Comparison of ENCODE assay signal across 25 mouse cellular contexts in the genomic region with DNA sequence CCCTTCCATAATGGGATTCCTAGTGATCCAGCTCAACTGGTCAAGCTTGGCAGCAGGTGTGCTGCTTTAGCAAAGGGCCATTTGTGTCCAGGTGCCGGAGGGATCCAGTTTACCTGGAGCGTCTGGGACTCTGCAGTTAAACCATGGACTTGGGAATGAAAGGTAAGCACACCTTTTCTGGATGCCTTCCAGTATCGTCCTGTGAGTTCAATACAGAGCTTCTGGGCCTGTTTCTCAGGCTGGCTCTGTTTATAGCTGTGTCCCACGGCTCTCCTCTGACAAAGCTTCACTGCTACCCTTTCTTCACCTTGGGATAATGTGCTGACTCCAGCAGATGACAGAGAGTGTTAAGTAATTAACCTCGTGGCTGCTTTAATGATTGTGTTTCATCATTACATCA. TPM values are rescaled to one million over a fixed set of nuclear protein-coding genes. Genes with fewer than 3 reads are reported as not detected.
DNase-seq lines count a peak whose midpoint lies in the region; ATAC-seq and TF ChIP-seq lines count a peak whose summit lies in the region.
"Had no signal": no experiment of that assay in that cellular context is flagged by ENCODE, and none has a peak within 500 bp of the region (broad histone marks: within the 10 kb centered on the region; RNA-seq: fewer than 3 reads in every experiment).

No protein-coding gene starts in this region.

- no peak overlapping the region for H3K9ac ChIP-seq in intestine, embryonic 16.5 days (ENCODE audit: low read depth, low read length)
- H3K9ac ChIP-seq in intestine, embryonic 15.5 days: no peak overlapping the region
- no peak overlapping the region for H3K9ac ChIP-seq in liver, postnatal 0 days (replicated peaks)
- no peak overlapping the region for H3K9ac ChIP-seq in liver, embryonic 11.5 days (ENCODE audit: low read depth, low read length)
- no peak overlapping the region for H3K9ac ChIP-seq in stomach, postnatal 0 days (ENCODE audit: low read length)
- H3K9ac ChIP-seq: heart, embryonic 13.5 days; hindbrain, embryonic 14.5 days; liver, embryonic 15.5 days; midbrain, embryonic 13.5 days had no signal

- DNase-seq in liver, postnatal 0 days: peak; percentile 31
- no peak for DNase-seq in liver, embryonic 11.5 days (ENCODE audit: low spot score)
- DNase-seq in kidney, postnatal 10 days: peak; percentile 13
- peak; percentile 20 for DNase-seq in stomach, postnatal 0 days (ENCODE audit: low spot score)
- DNase-seq in ovary, adult 18-20 months (ENCODE audit: low spot score): no peak
- DNase-seq in urinary bladder, adult 2 months (ENCODE audit: low spot score): no peak
- DNase-seq: B cell, adult 2 months; cerebellum, adult 9-10 months; heart, adult 18-20 months; heart, postnatal 36 days; lung, postnatal 10 days; right cerebral cortex, postnatal 25 days; thymus, postnatal 14 days had no signal

- H3K36me3 ChIP-seq in intestine, embryonic 16.5 days (ENCODE audit: control insufficient read depth, insufficient read depth, low read length): no peaks in the 10 kb centered on the region
- H3K36me3 ChIP-seq in intestine, embryonic 15.5 days: no peaks in the 10 kb centered on the region
- H3K36me3 ChIP-seq in liver, postnatal 0 days (replicated peaks; ENCODE audit: insufficient read depth, low read length): no peaks in the 10 kb centered on the region
- H3K36me3 ChIP-seq in liver, embryonic 11.5 days (ENCODE audit: control insufficient read depth, insufficient read depth, low read length): no peaks in the 10 kb centered on the region
- H3K36me3 ChIP-seq in stomach, postnatal 0 days (ENCODE audit: control insufficient read depth, insufficient read depth, low read length): no peaks in the 10 kb centered on the region
- H3K36me3 ChIP-seq: heart, embryonic 13.5 days; liver, embryonic 15.5 days; midbrain, embryonic 13.5 days had no signal

- H3K27ac ChIP-seq in intestine, embryonic 16.5 days (ENCODE audit: low read length): no peak overlapping the region
- no peak overlapping the region for H3K27ac ChIP-seq in intestine, embryonic 15.5 days
- peak overlapping the region; percentile 95 for H3K27ac ChIP-seq in liver, postnatal 0 days (ENCODE audit: low read depth)
- no peak overlapping the region for H3K27ac ChIP-seq in liver, embryonic 11.5 days (ENCODE audit: low read depth, low read length)
- H3K27ac ChIP-seq in stomach, postnatal 0 days (replicated peaks): no peak overlapping the region
- H3K27ac ChIP-seq: heart, embryonic 13.5 days; hindbrain, embryonic 14.5 days; liver, embryonic 15.5 days; midbrain, embryonic 13.5 days had no signal

- no peak; the same call in 1 of the 2 replicates for TF ChIP-seq EP300 in liver, postnatal 0 days (IDR thresholded peaks at IDR 0.05; ENCODE audit: low read depth)
- TF ChIP-seq EP300 in stomach, postnatal 0 days (optimal IDR thresholded peaks at IDR 0.05): no peak

- 0 out of 2 replicates have a peak, but pooled peaks have one; percentile 50 for ATAC-seq in intestine, embryonic 16.5 days
- ATAC-seq in intestine, embryonic 15.5 days: no peak
- peak; percentile 26 for ATAC-seq in liver, postnatal 0 days
- ATAC-seq in liver, embryonic 11.5 days (replicated peaks; ENCODE audit: low FRiP score): no peak
- 0 out of 2 replicates have a peak, but pooled peaks have one; percentile 21 for ATAC-seq in stomach, postnatal 0 days (ENCODE audit: low FRiP score, low TSS enrichment)
- ATAC-seq: forebrain, embryonic 16.5 days; midbrain, embryonic 13.5 days had no signal

- H3K9me3 ChIP-seq in intestine, embryonic 16.5 days (ENCODE audit: control insufficient read depth, low read length): no peaks in the 10 kb centered on the region
- no peaks in the 10 kb centered on the region for H3K9me3 ChIP-seq in intestine, embryonic 15.5 days
- H3K9me3 ChIP-seq in liver, postnatal 0 days (ENCODE audit: low read length): no peaks in the 10 kb centered on the region
- no peaks in the 10 kb centered on the region for H3K9me3 ChIP-seq in liver, embryonic 11.5 days (ENCODE audit: control insufficient read depth, low read length)
- no peaks in the 10 kb centered on the region for H3K9me3 ChIP-seq in stomach, postnatal 0 days (ENCODE audit: control insufficient read depth, low read length)
- H3K9me3 ChIP-seq: heart, embryonic 13.5 days; liver, embryonic 15.5 days; midbrain, embryonic 13.5 days had no signal

- no peak overlapping the region for H3K4me3 ChIP-seq in intestine, embryonic 16.5 days (ENCODE audit: low read length)
- H3K4me3 ChIP-seq in intestine, embryonic 15.5 days (replicated peaks): no peak overlapping the region
- H3K4me3 ChIP-seq in liver, postnatal 0 days (ENCODE audit: low read depth, low read length): no peak overlapping the region
- H3K4me3 ChIP-seq in liver, embryonic 11.5 days (ENCODE audit: low read depth, low read length): no peak overlapping the region
- H3K4me3 ChIP-seq in stomach, postnatal 0 days (ENCODE audit: low read depth, low read length): no peak overlapping the region
- H3K4me3 ChIP-seq: heart, embryonic 13.5 days; liver, embryonic 15.5 days; midbrain, embryonic 13.5 days; myocyte had no signal

- TF ChIP-seq CTCF in liver, postnatal 0 days (IDR thresholded peaks at IDR 0.05; ENCODE audit: low read depth): no peak
- no peak for TF ChIP-seq CTCF in stomach, postnatal 0 days (IDR thresholded peaks at IDR 0.05; ENCODE audit: low read depth)

- H3K27me3 ChIP-seq in intestine, embryonic 16.5 days (replicated peaks; ENCODE audit: control insufficient read depth, insufficient read depth, low read length): no peaks in the 10 kb centered on the region
- no peaks in the 10 kb centered on the region for H3K27me3 ChIP-seq in intestine, embryonic 15.5 days (replicated peaks)
- no peaks in the 10 kb centered on the region for H3K27me3 ChIP-seq in liver, postnatal 0 days (ENCODE audit: insufficient read depth, low read length)
- no peaks in the 10 kb centered on the region for H3K27me3 ChIP-seq in liver, embryonic 11.5 days (replicated peaks; ENCODE audit: control insufficient read depth, insufficient read depth, low read length)
- no peaks in the 10 kb centered on the region for H3K27me3 ChIP-seq in stomach, postnatal 0 days (ENCODE audit: control insufficient read depth, insufficient read depth, low read length)
- H3K27me3 ChIP-seq: heart, embryonic 13.5 days; liver, embryonic 15.5 days; midbrain, embryonic 13.5 days had no signal

- no peak overlapping the region for H3K4me2 ChIP-seq in intestine, embryonic 16.5 days (ENCODE audit: low read depth, low read length)
- no peak overlapping the region for H3K4me2 ChIP-seq in intestine, embryonic 15.5 days (replicated peaks)
- H3K4me2 ChIP-seq in liver, postnatal 0 days (ENCODE audit: low read depth, low read length): no peak overlapping the region
- H3K4me2 ChIP-seq in liver, embryonic 11.5 days: no peak overlapping the region
- no peak overlapping the region for H3K4me2 ChIP-seq in stomach, postnatal 0 days (replicated peaks; ENCODE audit: low read depth)
- H3K4me2 ChIP-seq: heart, embryonic 13.5 days; hindbrain, embryonic 14.5 days; liver, embryonic 15.5 days; midbrain, embryonic 13.5 days had no signal

- H3K4me1 ChIP-seq in intestine, embryonic 16.5 days (ENCODE audit: control insufficient read depth, insufficient read depth, low read length): no peaks in the 10 kb centered on the region
- H3K4me1 ChIP-seq in intestine, embryonic 15.5 days (replicated peaks): no peaks in the 10 kb centered on the region
- peaks cover 2% of the 10 kb centered on the region; the same call in 1 of the 2 replicates for H3K4me1 ChIP-seq in liver, postnatal 0 days (ENCODE audit: insufficient read depth)
- H3K4me1 ChIP-seq in liver, embryonic 11.5 days (replicated peaks; ENCODE audit: control insufficient read depth, insufficient read depth, low read length): no peaks in the 10 kb centered on the region
- H3K4me1 ChIP-seq in stomach, postnatal 0 days (replicated peaks; ENCODE audit: control insufficient read depth, insufficient read depth): no peaks in the 10 kb centered on the region
- H3K4me1 ChIP-seq: heart, embryonic 13.5 days; liver, embryonic 15.5 days; midbrain, embryonic 13.5 days had no signal

- 72% methylated on average over 5 of the region's 5 CpGs for WGBS in intestine, embryonic 16.5 days
- 78% methylated on average over 5 of the region's 5 CpGs for WGBS in intestine, embryonic 15.5 days
- WGBS in liver, postnatal 0 days (ENCODE audit: insufficient replicate concordance): 51% methylated on average over 5 of the region's 5 CpGs
- WGBS in liver, embryonic 11.5 days: 71% methylated on average over 5 of the region's 5 CpGs
- 61% methylated on average over 5 of the region's 5 CpGs for WGBS in stomach, postnatal 0 days

RNA-seq across cellular contexts. Expression of a gene that starts 39.6 kb away (rescaled TPM):
- polyA plus RNA-seq in intestine, embryonic 16.5 days (2015; fragmentation: Nextera tagmentation; extraction: Ambion mirVana): not detected in 2 replicates
- not detected in 2 replicates for polyA plus RNA-seq in intestine, embryonic 15.5 days (2015; fragmentation: Nextera tagmentation; extraction: Ambion mirVana)
- polyA plus RNA-seq in liver, postnatal 0 days (2015; fragmentation: Nextera tagmentation; extraction: Ambion mirVana): not detected in 2 replicates
- not detected in 2 replicates for polyA plus RNA-seq in liver, embryonic 11.5 days (2014; fragmentation: Nextera tagmentation; extraction: Ambion mirVana)
- polyA plus RNA-seq in stomach, postnatal 0 days (2015; fragmentation: Nextera tagmentation; extraction: Ambion mirVana): not detected in 2 replicates
- 0.10 TPM in 1 of 2 replicates, not detected in the other for polyA plus RNA-seq in urinary bladder, adult 2 months (2012; rRNA removed)
- polyA plus RNA-seq: embryonic facial prominence, embryonic 11.5 days; forebrain, embryonic 16.5 days; heart, embryonic 13.5 days; hindbrain, embryonic 14.5 days; intestine, embryonic 14.5 days; limb, embryonic 11.5 days; liver, embryonic 15.5 days; midbrain, embryonic 13.5 days; myocyte; neural tube, embryonic 14.5 days had no signal

Comparison
In these comparisons a context has a peak if more than half of its experiments do, and no peak if none do; other contexts are left out.
1. ATAC-seq: peak in intestine, embryonic 16.5 days (single experiment), liver, postnatal 0 days (single experiment) and stomach, postnatal 0 days (single experiment); none in intestine, embryonic 15.5 days (single experiment) and liver, embryonic 11.5 days (single experiment).
2. DNase-seq: peak in liver, postnatal 0 days (single experiment), kidney, postnatal 10 days (single experiment) and stomach, postnatal 0 days (single experiment); none in liver, embryonic 11.5 days (single experiment), ovary, adult 18-20 months (single experiment) and urinary bladder, adult 2 months (single experiment).